Mouse (Mus musculus) neutrophil, adult 5-6 weeks (primary cell): ENCODE results near the gene Olfr1505. TPM values are rescaled to one million over a fixed set of nuclear protein-coding genes. Genes with fewer than 3 reads are reported as not detected.

Experiments
- ATAC-seq: fragments of 151-379, 151-347 bp; 2 replicates; pipeline ENCODE4 v1.8.0; 2017; ENCODE audit warnings: mild to moderate bottlenecking, moderate TSS enrichment; ENCODE audit not compliant: insufficient number of reproducible peaks, poor library complexity, low FRiP score, severe bottlenecking; ENCODE audit errors: extremely low read depth
- total RNA-seq: library from RNA; stranded (forward); fragments of 200-1000 nt; gene quantifications from 2 replicates; pipeline ENCODE4 v1.2.3, GENCODE M21; 2017

The Olfr1505 gene
- not detected in 2 replicates for total RNA-seq

DNA sequence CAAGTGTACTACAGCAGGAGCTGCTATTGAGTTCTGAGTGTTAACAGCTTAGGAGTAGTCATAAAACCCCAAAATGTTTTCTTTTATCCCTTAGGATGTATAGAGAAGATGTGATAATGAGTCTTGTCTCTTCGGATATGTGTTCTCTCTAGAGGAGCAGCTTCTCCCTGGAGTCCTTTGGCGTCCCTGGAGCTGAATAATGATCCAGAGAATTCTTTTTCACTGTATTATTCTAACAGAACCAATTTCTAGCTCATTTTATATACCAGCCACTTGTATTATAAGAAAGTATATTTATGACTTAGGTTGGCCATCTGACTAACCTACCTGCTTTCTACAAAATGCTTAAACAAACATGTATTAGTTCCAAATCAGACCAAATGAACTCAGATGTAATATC, at the start of gene Olfr1505:
Gene Olfr1505, plus strand, starts transcription at position 301 of the 400 bp plus-strand sequence.
- no peak for ATAC-seq

DNA sequence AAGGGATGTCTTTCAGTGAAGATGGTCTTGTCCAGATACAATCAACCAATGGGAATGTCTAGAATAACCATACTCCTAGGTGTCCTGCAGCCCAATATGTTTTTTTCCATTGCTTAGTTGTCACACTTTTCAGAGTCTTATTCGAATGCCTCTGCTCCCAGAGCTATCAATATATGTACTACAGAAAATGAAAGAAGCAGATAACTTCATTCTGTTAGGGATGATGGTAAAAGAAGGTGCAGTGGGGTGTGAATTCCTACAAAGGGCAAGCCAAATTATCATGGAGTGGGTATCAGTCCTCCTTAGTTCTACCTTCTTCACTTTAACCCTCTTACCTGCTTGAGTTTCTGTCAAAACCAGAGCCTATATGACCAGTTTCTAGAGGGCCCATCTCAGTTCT, 15.5 kb upstream of the Olfr1505 start, which contains the start of gene Olfr1504:
Gene Olfr1504, minus strand, starts transcription at position 101 of the 400 bp plus-strand sequence.
- ATAC-seq = no peak

Other genes starting within 250 kb of the Olfr1505 start
- gene Olfr1491, start 216.3 kb upstream of the Olfr1505 start, total RNA-seq = not detected in 2 replicates
- not detected in 2 replicates for gene Olfr1493-ps1, start 190.3 kb upstream of the Olfr1505 start, total RNA-seq
- not detected in 2 replicates for gene Olfr1494, start 173.8 kb upstream of the Olfr1505 start, total RNA-seq
- gene Olfr1495, start 148.9 kb upstream of the Olfr1505 start, total RNA-seq = not detected in 2 replicates
- gene Olfr1496, start 135.7 kb upstream of the Olfr1505 start, total RNA-seq = not detected in 2 replicates
- not detected in 2 replicates for gene Olfr1497, start 115.3 kb upstream of the Olfr1505 start, total RNA-seq
- 0.35 TPM in 1 of 2 replicates, not detected in the other for gene Olfr1499, start 94.1 kb upstream of the Olfr1505 start, total RNA-seq
- 0.23 TPM in 1 of 2 replicates, not detected in the other for gene Olfr1500, start 83.0 kb upstream of the Olfr1505 start, total RNA-seq
- not detected in 2 replicates for gene Olfr1501, start 62.8 kb upstream of the Olfr1505 start, total RNA-seq
- not detected in 2 replicates for gene Olfr1502, start 51.7 kb upstream of the Olfr1505 start, total RNA-seq
- gene Olfr1504, start 15.6 kb upstream of the Olfr1505 start, total RNA-seq = not detected in 2 replicates